Mouse (Mus musculus) cerebellum, postnatal 14 days (tissue): Measurements from ENCODE around the gene Sept1.

Source experiments
- DNase-seq, 2 experiments: peaks; one replicate each; pipeline ENCODE4 v3.0.0; 2021; ENCODE audit warnings: mixed read lengths in 2 of 2

The Sept1 gene

DNA sequence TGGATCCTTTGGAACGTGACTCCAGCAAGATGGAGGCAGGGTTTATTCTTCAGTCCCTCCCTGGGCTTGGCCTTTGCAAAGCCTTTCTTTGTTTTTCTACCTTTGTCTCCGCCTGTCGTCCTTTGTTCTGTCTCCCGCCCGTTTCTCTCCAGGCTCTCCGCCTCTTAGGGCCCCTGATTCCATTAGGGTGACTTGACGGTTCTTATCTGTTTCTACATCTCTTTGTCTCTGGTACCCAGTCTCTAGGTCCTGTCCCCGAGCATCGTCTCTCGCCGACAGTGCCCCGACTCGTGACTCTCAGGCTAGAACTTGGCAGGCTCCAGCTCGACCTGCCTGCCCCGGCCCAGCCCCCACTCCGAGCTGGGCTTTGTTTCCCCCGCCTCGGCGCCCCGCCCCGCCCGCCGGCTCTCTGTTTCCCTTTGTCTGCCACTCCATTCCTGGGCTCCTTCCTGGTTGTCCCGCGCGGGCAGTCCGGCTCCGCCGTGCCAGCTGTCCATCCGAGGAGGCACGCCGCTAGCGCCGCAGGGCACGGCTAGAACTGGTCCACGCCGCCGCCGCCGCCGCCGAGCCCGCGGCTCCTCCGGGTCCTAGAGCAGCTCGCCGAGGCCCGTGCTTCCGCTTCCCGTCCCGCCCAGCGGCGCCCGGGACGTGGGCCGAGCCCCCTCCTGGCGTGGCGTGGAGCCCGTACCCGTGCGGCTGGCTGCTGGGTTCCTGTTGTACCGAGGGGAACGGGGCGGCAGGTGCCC, at the start of gene Sept1, which contains the start of gene Zfp553:
Gene Sept1, minus strand, starts transcription at position 509 of the 746 bp plus-strand sequence.
Gene Zfp553, plus strand, starts transcription at position 440 of the 746 bp plus-strand sequence.
- peak; percentile 91 for DNase-seq

GRCm38 (mm10) chr7:127282190-127282589, 49.3 kb upstream of the Sept1 start:
- DNase-seq: no peak

GRCm38 (mm10) chr7:127281114-127281513, 48.2 kb upstream of the Sept1 start:
- DNase-seq: no peak

DNA sequence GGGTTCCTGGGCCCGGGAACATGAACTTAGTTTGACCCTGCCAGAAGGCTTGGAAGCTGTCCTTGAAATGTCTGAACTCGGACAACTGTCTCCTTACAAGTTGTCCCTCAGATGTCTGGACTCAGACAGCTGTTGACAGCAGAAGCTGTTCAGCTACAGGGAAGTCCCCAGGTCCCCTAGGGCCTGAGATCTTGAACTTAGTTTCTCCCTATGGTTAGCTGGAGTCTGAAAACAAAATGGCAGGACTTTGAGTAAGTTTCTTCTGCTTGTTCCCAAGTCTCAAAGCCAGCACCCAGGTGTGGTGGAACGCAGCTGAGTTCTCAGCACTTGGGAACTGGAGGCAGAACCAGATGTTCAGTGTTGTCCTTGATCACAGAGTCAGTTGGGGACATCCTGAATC, 47.2 kb upstream of the Sept1 start:
- DNase-seq: no peak

DNA sequence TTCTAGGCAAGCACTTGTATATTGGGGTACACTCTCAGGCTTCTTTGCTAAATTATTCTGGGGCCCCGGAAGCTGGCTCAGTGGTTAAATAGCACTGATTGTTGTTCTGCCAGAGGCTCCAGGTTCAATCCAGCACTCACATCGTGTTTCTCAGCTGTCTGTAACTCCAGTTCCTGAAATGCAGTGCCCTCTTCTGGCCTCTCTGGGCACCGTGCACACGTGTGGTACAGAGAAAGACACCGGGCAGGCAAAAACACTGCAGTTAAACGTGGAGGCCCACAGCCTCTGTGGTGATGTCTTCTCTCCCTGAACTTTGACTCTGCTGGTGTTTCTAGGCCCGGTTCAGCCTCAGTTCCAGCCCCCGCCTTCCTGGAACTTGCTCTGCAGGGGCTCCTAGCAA, 45.4 kb upstream of the Sept1 start:
- DNase-seq: peak; percentile 40 to 57

GRCm38 (mm10) chr7:127276519-127276961, 43.6 kb upstream of the Sept1 start:
- no peak for DNase-seq

- peak; percentile 98 to 99 for DNase-seq
Measured at GRCm38 (mm10) chr7:127273925-127274789, 41.2 kb upstream of the Sept1 start, which contains the start of gene Sephs2. Sephs2 (minus strand) TSS chr7:127274055.

DNA sequence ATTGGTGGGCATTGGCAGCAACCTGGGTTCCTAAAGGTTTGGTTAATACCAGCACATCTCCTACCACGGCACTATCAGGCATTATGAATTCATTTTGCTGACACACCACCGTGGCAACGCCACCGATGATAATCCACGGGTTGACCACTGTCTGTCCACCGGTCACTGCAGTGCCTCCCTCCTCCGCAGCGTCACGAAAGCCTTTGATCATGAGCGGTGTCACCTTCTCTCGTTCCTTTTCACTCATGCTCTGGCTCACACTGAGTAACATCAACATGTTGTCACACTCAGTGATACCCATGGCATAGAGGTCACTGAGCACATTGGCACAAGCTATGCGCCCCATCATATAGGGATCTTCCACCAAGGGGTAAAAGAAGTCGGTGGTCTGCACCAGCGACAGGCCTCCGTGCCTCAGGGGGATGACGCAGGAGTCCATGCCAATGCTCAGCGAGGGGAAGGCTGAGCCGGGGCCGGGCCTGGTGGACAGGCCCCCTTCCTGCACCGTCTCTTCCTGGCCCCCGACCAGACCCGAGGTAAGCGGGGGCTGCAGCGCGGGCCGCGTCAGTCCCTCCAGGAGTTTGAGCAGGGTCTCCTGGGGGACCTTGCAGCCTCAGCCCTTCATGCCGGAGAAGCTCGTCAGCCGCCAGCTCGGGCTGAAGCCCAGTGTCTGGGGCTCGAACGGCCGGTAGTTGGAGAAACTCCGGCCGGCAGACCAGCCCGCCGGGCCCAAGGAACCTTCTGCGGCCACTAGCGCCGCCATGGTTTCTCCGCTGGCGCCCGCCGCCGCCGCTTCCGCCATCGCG, 40.4 kb upstream of the Sept1 start:
- peak in 1 of 2 experiments; percentile 67 for DNase-seq

DNA sequence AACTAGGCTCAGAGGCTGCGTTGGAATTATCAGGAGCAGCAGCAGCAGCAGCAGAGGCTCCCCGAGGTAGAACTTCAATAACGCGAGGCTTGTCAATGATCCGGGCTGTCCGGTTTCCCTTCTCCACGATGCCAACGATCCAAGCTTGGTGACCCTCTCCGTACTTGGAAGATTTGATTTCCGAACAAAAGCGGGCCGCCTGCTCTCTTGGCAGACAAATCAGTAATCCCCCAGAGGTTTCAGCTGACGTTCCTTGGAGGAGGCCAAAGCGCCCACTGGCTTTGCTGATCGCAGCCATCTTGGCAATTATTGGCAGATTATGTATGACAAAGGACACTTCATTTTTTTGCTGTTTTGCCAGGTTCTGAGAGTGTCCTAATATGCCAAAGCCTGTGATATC, 39.6 kb upstream of the Sept1 start:
- DNase-seq: no peak

- DNase-seq: no peak
Measured at GRCm38 (mm10) chr7:127271093-127271492, 38.2 kb upstream of the Sept1 start.

GRCm38 (mm10) chr7:127270666-127271065, 37.7 kb upstream of the Sept1 start:
- DNase-seq: no peak

DNA sequence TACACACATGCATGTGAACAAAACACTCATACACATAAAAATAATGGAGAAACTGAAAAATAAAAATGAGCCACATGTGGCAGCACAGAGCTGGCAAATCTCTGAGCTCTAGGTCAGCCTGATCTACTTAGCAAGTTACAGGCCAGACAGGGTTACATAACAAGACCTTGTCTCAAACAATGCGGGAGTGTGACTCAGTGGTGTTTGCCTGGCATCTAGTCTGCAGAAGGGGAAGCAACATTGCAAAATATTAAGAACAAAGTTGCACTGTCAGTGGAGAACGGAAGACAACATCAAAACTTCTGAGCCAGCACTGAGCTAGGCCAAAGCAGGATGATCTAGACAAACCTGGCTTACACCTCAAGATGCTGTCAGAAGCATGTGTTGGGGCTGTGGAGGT, 37.3 kb upstream of the Sept1 start:
- DNase-seq: no peak

GRCm38 (mm10) chr7:127263526-127263925, 30.6 kb upstream of the Sept1 start:
- DNase-seq: no peak

GRCm38 (mm10) chr7:127262218-127262961, 29.5 kb upstream of the Sept1 start:
- DNase-seq: no peak

DNA sequence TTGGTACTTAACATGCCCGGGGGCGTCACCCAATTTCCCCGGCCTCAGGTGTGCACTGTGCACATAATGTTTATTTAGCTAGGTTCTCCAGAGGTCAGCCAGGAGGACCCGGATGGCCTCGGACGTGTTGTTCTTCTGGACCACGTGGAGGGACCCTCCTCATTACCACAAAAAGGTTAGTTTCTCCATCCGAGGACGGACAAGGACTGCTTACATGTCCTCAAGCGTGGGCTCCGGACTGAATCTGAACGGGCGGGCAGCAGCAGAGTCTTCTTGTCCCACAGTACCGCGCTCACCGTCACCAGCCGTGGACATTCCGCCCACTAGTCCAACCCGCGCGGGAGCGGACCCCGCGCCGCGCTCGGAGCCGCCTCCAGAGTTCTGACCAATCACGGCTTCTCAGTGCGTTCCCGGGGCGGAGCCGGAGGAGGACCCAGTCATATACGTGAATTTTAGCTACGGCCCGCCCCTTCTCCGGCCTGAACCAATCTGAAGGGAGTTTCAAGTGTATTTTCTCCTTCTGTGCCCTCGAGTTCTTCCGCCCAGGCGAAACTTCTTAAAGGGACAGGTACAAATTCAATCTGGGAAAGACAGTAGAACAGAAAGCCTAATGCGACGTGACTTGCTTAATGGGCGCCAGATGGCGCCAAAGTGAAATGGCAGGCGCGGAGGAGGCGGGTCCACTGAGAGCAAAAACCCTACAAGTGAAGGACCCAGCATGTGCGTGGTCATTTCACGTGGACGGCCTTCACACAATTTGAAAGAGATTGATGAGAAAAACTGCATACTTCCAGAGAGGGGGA, 27.6 kb upstream of the Sept1 start, which contains the start of gene Dctpp1:
Gene Dctpp1, minus strand, starts transcription at position 401 of the 803 bp plus-strand sequence.
- peak; percentile 97 for DNase-seq

- no peak for DNase-seq
Measured at GRCm38 (mm10) chr7:127259186-127259905, 26.4 kb upstream of the Sept1 start.

- no peak for DNase-seq
Measured at GRCm38 (mm10) chr7:127256518-127256917, 23.6 kb upstream of the Sept1 start.

DNA sequence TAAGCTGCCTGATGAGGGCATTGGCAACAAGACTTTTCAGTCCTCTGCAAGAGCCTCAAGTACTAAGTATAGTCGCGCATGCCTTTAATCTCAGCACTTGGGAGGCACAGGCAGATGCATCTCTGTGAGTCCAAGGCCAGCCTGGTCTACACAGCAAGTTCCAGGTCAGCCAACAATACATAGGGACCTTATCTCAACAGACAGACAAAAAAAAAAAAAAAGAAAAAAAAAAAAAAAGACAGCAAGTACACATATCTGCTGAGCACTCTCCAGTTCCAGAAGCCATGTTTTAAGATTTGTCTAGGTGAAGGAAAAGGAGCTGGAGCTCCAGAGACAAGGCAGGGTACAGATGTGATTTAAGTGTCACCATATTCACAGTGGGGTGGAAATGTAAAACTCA, 23.0 kb upstream of the Sept1 start:
- DNase-seq: no peak

GRCm38 (mm10) chr7:127255008-127255407, 22.1 kb upstream of the Sept1 start:
- DNase-seq: no peak
